Mouse (Mus musculus): Measurements from ENCODE around the gene Sprr1b. TPM values are rescaled to one million over a fixed set of nuclear protein-coding genes. Genes with fewer than 3 reads are reported as not detected.

The Sprr1b gene
- polyA plus RNA-seq (2017; shearing (Covaris generic)), result not detected

DNA sequence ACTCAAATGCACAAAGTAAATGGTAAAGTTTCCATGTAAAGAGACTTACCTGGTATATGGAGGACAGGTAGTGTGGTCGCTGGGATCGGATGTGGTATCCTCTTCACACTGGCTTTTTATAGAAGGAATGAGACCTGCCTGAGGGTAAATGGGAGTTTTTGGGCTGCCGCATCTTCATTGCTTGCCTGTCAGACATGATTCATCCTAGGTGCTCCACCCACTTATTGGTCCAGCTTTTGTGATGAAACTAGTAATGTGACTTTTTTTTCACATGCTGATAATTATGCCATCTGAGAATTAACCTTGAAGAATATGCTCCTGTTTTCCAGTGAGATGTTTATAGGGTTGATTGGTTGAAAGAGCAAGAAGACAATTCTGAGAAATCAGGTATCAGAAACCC lies at the start of gene Sprr1b:
Sprr1b (minus strand) TSS at position 101 of the 400 bp plus-strand sequence.

DNA sequence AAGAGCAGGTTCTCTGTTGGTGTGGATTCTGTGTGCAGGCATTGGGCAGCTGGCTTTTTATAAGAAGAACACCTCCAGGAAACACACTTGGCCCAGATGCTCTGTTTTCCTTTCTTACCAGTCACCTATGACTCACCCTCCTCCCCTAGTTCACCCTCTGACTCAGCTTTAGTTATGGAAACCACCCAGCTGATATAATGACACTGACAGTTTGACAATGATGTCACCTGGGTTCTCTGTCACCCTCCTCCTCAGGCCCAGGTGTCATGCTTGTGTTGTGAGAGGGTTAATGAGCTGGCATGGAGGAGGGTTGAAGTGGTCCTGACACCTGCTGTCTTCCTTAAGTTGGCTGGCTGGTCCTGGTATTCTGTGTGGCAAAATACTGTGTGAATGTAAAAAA lies 47.3 kb upstream of the Sprr1b start, which contains the start of gene Sprr1a:
Sprr1a (minus strand) TSS at position 33 of the 400 bp plus-strand sequence.

DNA sequence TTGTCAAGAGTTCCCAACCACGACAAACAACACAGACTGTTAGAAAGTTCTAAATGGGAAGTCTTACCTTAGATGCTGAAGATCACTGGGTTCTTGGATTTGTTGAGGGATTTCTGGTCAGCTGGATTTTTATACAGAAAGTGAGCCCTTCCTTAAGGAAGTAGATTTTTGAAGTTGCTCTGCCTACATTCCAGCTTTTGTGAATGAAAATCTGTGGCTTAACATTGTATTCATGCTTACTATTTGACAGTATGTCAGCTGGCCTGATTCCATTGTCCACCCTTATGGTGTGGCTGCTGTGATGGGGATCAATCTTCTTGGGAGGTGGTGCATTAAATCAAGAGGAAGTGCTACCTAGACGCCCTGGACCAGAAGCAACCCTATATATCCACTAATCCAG lies 20.0 kb upstream of the Sprr1b start, which contains the start of gene Sprr3:
Sprr3 (minus strand) TSS at position 101 of the 400 bp plus-strand sequence.

DNA sequence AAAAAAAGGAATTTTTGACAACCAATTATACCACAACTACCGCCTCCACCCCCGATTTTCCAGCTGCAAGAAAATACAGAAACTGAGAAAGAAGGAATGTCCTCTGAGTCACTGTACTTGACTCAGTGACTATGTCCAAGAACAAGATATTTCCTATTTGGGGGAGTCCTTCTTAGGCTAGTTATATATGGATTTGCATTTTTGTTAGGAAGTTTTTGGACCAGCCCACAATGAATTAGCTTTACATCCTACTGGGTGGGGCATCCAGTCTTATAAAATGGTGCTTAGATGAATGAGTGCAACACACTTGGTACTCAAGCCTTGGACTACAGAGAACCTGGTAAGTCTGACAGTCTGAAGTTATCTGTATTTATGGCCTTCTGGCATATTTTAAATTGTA lies 6.3 kb downstream of the Sprr1b start, which contains the start of gene Sprr2k:
Sprr2k (plus strand) TSS at position 301 of the 400 bp plus-strand sequence.

DNA sequence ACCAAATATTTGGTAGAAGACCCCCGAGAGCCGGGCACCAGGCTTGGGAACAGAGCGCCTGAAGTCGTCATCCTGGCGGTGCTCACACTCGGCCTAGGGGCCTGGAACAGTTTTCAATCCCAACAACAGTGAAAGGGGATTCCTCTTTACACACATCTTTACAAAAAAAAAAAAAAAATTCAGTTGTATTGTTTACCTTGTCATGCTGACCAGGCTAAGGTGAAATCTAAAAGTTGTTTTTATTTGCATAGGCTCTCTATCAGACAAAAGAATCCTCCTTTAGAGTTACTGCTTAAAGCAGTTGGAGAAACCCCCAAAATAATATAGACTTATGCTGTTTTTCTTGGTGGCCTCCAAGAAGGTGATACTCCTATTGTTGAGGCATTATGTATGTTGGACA lies 9.3 kb downstream of the Sprr1b start, which contains the start of gene Gm9774:
Gm9774 (minus strand) TSS at position 101 of the 400 bp plus-strand sequence.

DNA sequence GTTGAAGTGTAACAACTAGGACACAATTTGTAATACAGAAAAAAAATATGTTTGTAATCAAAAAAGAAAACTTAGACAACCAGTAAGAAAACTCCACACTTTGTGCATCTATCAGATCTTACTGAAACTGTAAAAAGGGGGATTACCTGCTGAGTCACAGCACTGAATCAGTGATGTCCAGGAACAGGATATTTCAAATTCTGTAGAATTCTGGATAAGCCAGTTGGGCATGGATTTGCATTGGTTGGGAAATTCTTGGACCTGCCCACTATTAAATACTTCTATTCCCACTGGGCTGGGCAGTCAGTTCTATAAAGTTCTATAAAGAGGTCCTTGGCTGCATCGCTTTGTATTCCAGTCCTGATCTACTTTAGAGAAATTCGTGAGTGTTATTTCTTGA lies 20.8 kb downstream of the Sprr1b start, which contains the start of gene Sprr2j-ps:
Sprr2j-ps (plus strand) TSS at position 301 of the 400 bp plus-strand sequence.

DNA sequence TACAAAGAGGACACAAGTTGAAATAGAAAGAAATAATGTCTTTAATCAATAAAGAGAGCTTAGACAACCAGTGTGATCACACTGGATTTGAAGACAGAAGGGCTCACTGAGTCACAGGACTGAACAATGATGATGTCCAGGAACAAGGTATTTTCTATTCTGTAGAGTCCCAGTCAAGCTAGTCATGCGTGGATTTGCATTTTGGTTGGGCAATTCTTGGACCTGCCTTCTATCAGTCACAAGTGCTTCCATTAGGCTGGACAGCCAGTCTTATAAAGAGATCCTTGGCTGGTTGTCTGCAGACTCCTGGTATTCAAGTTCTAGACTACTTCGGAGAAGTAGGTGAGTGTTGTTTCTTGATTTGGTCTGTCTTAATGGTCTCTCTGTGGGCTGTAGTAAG lies 30.9 kb downstream of the Sprr1b start, which contains the start of gene Sprr2i:
Sprr2i (plus strand) TSS at position 301 of the 400 bp plus-strand sequence.

Other genes with a start within 250 kb of the Sprr1b start
- not detected for gene Sprr2a1, start 223.0 kb downstream of the Sprr1b start, polyA plus RNA-seq (2017; shearing (Covaris generic))
- not detected for gene Sprr2a2, start 222.9 kb downstream of the Sprr1b start, polyA plus RNA-seq (2017; shearing (Covaris generic))
- gene Sprr2a3, start 153.4 kb downstream of the Sprr1b start, polyA plus RNA-seq (2017; shearing (Covaris generic)), result not detected
- gene Sprr2b, start 122.2 kb downstream of the Sprr1b start, polyA plus RNA-seq (2017; shearing (Covaris generic)), result not detected
- gene Sprr2d, start 99.6 kb downstream of the Sprr1b start, polyA plus RNA-seq (2017; shearing (Covaris generic)), result not detected
- gene Sprr2e, start 86.6 kb downstream of the Sprr1b start, polyA plus RNA-seq (2017; shearing (Covaris generic)), result under 1 TPM in 1 of 2 experiments, not detected in 1; 0.35 TPM
- gene Sprr2f, start 73.6 kb downstream of the Sprr1b start, polyA plus RNA-seq (2017; shearing (Covaris generic)), result not detected
- gene Sprr2h, start 53.1 kb downstream of the Sprr1b start, polyA plus RNA-seq (2017; shearing (Covaris generic)), result not detected
- not detected for gene Sprr2i, start 30.8 kb downstream of the Sprr1b start, polyA plus RNA-seq (2017; shearing (Covaris generic))
- not detected for gene Sprr2j-ps, start 20.7 kb downstream of the Sprr1b start, polyA plus RNA-seq (2017; shearing (Covaris generic))
- 10 to 100 TPM; 17.1 to 28.3 TPM for gene Gm9774, start 9.4 kb downstream of the Sprr1b start, polyA plus RNA-seq (2017; shearing (Covaris generic))
- gene Sprr2k, start 6.2 kb downstream of the Sprr1b start, polyA plus RNA-seq (2017; shearing (Covaris generic)), result not detected
- gene Sprr3, start 19.9 kb upstream of the Sprr1b start, polyA plus RNA-seq (2017; shearing (Covaris generic)), result under 1 TPM in 1 of 2 experiments, not detected in 1; 0.52 TPM
- not detected for gene Sprr1a, start 47.1 kb upstream of the Sprr1b start, polyA plus RNA-seq (2017; shearing (Covaris generic))
- gene Sprr4, start 61.7 kb upstream of the Sprr1b start, polyA plus RNA-seq (2017; shearing (Covaris generic)), result not detected
- not detected for gene 2310046K23Rik, start 95.7 kb upstream of the Sprr1b start, polyA plus RNA-seq (2017; shearing (Covaris generic))
- gene Ivl, start 134.9 kb upstream of the Sprr1b start, polyA plus RNA-seq (2017; shearing (Covaris generic)), result not detected
- not detected for gene Smcp, start 150.2 kb upstream of the Sprr1b start, polyA plus RNA-seq (2017; shearing (Covaris generic))
- not detected for gene 2210017I01Rik, start 168.7 kb upstream of the Sprr1b start, polyA plus RNA-seq (2017; shearing (Covaris generic))
- gene Lce6a, start 182.9 kb upstream of the Sprr1b start, polyA plus RNA-seq (2017; shearing (Covaris generic)), result not detected
- not detected for gene Lce1a1, start 209.5 kb upstream of the Sprr1b start, polyA plus RNA-seq (2017; shearing (Covaris generic))
- not detected for gene Lce1b, start 218.1 kb upstream of the Sprr1b start, polyA plus RNA-seq (2017; shearing (Covaris generic))
- not detected for gene Lce1a2, start 231.5 kb upstream of the Sprr1b start, polyA plus RNA-seq (2017; shearing (Covaris generic))
- gene Lce1c, start 240.5 kb upstream of the Sprr1b start, polyA plus RNA-seq (2017; shearing (Covaris generic)), result not detected
- gene Lce1d, start 248.4 kb upstream of the Sprr1b start, polyA plus RNA-seq (2017; shearing (Covaris generic)), result not detected